Mouse (Mus musculus): ENCODE results near the gene Slc15a4.
A peak's percentile ranks its signal among the peaks of the same experiment; 100 is the strongest.

The Slc15a4 gene

GRCm38 (mm10) chr5:127620371-127620770, 12.3 kb downstream of the Slc15a4 start:
- DNase-seq: no peak

GRCm38 (mm10) chr5:127618834-127619233, 13.9 kb downstream of the Slc15a4 start:
- no peak for DNase-seq

DNA sequence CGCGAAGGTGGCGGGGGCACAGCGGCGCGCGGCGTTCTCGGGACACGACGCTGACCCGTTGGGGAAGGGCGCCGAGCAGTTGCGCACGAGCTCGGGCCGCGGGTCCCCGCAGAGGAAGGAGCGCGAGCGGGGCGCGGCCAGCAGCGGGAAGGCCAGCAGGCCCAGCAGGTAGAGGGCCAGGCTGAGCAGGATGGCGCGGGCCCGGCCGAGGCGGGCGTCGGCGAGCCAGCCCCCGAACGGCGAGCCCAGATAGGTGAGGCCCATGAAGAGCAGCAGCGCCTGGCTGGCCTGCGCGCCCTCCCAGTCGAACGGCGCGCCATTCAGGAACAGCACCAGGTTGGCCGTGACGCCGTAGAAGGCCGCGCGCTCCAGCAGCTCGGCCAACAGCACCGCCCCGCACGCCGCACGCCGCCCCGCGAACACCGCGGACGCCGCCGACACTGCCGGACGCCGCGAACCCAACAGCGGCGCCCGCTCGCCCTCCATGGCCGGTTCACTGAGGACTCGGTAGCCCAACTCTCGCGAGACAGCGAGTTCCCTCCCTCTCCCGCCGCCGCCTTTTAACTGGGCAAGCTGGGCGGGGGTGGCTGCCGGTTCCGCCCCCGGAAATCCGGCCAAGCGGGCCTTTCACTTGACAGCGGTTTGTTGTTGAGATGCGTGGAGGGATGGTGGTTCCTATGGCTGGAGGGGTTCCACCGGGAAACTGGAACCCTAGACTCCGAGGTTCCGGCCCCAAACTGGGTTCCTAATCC, 15.6 kb downstream of the Slc15a4 start:
- DNase-seq: peak; percentile 98

- DNase-seq: no peak
Observed at GRCm38 (mm10) chr5:127616151-127616550, 16.5 kb downstream of the Slc15a4 start.

DNA sequence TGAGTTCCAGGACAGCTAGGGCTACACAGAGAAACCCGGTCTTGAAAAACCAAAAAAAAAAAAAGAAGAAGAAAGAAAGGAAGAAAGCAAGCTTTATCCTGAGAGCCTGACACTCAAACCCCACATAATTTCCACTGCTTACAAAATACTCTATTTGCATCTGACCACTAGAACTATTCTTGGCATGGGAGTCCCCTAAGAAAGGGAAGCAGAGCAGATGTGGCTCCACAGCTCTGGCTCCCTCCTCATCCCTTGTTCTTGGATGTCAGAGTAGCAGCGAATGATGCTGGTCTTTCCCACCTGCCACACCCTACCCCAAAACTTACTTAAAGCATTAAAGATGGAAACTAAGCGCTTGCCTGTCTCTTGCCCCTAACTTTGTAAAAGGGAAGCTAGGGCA, 17.2 kb downstream of the Slc15a4 start:
- DNase-seq: no peak

DNA sequence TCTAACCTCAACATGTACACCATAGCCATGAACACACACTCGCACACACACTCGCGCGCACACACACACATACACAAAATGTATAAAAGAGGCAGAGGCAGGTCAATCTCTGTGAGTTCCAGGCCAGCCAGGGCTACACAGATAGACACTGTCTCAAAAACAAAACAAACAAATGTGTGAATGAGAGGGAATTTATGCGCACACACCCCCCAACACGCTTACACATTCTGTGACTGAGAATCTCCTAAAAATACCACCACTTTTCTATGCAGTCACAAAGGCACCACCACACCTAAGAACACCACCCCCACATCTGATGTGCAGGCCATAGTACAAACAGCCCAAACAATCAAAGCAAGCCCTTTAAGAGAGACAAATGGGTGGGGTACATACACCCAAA, 20.3 kb downstream of the Slc15a4 start:
- DNase-seq: no peak

GRCm38 (mm10) chr5:127611881-127612280, 20.8 kb downstream of the Slc15a4 start:
- DNase-seq: no peak

DNA sequence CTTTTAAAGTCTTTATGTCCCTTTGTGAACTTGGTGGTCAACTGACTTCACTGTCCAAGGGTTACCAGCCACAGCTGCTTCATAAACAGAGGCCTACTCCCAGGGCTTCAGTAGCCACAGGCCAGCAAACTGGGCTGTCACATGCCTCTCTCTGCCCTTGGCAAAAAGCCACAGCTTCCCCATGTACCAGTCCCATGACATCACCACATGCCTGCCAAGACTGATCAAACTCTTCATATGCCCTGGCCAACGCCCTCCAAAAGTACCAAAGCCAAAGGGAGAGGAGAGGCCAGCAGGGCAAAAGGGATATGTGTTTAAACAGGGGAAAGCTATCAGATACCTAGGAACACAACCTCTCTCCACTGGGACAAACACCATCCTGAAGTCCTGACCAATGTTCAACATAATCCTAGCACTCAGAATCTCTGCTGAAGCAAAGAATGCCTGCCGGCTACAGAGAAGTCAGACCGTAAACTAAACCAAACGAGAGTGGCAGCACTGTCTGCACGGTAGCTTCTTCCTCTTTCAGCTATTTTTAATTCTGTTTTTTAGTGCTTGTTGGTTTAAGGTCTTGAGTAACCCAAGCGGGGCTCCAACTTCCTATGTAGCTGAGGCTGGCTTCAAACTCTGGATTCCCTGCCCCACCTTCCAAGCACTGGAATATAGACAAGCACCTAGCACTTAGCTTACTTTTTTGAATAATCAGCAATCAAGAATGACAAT, 21.7 kb downstream of the Slc15a4 start:
- DNase-seq: no peak

- DNase-seq: no peak
Observed at GRCm38 (mm10) chr5:127609191-127609714, 23.4 kb downstream of the Slc15a4 start.

- DNase-seq: no peak
Observed at GRCm38 (mm10) chr5:127607507-127607906, 25.2 kb downstream of the Slc15a4 start.

DNA sequence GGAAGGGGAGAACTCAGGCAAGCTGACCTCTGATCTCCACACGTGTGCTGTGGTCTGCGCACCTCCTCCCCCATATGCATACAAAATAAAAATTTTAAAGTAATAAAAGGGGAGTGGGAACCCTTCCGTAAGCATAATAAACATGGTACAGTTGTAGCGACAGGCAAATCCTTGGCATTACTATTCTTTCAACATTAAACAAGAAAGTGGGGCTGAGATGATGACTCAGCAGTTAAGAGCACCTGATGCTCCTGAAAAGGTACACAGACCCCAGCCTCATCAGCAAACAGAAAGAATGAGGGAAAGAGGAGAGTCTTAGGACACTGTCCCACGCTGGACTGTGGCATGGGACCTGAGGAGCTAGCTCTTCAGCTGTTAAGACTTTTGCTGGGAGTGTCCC, 29.7 kb downstream of the Slc15a4 start:
- no peak for DNase-seq

GRCm38 (mm10) chr5:127596862-127597261, 35.8 kb downstream of the Slc15a4 start:
- DNase-seq: no peak

DNA sequence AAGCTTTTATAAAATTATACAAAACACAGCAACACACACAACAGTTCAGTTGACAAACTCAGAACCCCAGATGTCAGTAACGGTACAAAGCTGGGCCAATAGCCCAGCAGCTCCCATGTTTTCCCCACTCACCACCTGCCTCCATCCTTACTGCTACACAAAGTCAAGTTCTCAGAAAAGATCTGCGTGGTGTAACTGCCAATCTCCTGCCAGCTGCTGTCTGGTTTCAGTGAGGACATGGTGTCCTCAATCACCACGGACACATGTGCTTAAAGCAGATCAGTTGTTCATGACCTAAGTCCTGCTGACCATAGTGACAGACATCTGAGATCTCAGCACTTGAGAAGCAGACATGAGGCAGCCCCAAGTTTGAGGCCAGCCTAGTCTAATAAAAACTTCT, 37.0 kb downstream of the Slc15a4 start:
- no peak for DNase-seq

GRCm38 (mm10) chr5:127592854-127593253, 39.8 kb downstream of the Slc15a4 start:
- DNase-seq: no peak

- no peak for DNase-seq
Observed at GRCm38 (mm10) chr5:127592406-127592805, 40.3 kb downstream of the Slc15a4 start.

DNA sequence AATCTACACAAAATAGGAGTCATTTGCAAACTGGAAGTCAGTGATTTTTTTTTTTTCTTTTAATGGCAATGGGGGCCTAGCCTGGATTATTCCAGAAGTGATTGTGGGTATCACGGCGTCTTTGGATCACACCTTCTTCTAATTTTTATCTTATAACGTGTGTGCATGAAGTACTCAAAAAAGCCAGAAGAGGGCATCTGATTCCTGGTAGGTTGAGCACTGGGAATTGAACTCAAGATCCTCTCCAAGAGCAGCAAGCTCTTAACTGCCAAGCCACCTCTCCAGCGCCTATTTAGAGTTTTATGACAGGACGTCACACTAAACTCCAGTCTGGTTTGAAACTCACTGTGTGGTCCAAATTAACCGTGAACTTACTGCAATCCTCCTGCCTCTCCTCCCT, 44.8 kb downstream of the Slc15a4 start:
- DNase-seq: no peak

DNA sequence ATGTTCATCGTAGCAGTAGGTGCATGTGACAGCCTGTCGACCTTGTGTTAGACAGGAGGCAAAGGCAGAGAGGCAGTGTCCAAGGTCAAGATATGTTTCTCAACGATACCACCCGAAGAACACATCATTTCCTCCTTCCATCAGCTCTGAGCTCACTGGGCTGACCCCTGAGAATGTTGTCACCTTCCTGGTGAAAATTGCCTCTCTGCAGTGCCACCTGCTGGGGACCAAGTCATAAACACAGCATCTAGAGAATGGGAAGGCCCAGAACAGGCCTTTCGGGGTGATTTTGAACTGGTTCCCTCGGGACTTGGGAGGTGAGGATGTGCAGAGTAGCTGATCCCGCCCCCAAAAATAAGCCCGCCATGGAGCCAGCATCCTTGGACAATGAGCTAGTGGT, 49.0 kb downstream of the Slc15a4 start:
- no peak for DNase-seq

- DNase-seq: peak; percentile 33
Observed at GRCm38 (mm10) chr5:127577419-127577818, 55.3 kb downstream of the Slc15a4 start.

GRCm38 (mm10) chr5:127567165-127567741, 65.4 kb downstream of the Slc15a4 start:
- no peak for DNase-seq

- no peak for DNase-seq
Observed at GRCm38 (mm10) chr5:127561086-127561485, 71.6 kb downstream of the Slc15a4 start.

DNA sequence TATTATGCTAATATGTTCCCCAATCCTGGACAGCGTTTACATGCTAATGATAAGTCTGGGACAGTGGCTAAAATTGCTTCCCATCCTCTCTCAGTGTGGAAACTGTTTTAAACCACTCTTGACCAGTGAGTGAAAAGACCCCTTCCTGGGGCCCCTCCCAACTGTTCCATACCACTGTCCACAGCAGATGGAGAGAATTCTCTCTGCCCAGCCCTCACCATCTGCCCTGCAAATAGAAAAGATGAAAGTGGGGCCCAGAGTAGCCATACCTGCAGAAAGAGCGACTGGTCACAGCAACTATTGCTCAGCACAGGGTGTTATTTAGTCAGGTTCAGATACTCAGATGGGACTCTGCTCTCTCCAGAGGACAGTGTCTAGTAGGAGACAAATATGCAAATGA, 84.6 kb downstream of the Slc15a4 start:
- no peak for DNase-seq

DNA sequence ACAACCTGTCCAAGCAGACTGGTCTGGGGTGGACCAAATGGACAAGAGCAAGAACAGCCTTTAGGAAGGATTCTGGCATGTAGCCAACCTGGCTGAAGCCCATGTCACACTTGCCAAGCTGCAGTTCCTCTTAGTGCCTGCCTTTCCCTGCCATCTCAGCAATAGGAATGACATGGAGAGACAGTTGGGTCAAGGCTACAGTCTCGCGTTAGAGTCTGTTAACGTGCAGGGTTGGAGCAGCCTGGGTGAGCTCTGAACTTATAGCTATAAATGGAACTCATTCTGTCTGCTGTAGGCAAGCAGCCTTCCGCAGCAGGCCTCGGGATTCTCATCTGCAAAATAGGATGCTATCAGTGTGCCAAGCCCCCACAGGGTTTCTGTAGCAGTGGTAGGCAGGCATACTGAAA, 86.1 kb downstream of the Slc15a4 start:
- DNase-seq: peak; percentile 85

Data from cerebellum, adult 11 months (tissue).